Mouse (Mus musculus) megakaryocyte-erythroid progenitor cell, adult 5 weeks (primary cell): ENCODE results near the gene Col23a1. TPM values are rescaled to one million over a fixed set of nuclear protein-coding genes. Genes with fewer than 3 reads are reported as not detected.

Source experiments
- polyA plus RNA-seq: library from polyadenylated mRNA; stranded (reverse); fragments of >175 nt; gene quantifications from 2 replicates; pipeline ENCODE4 v1.2.3, GENCODE M21; 2012

Col23a1 gene
- 0.06 and 0.12 TPM in 2 replicates for polyA plus RNA-seq

GRCm38 (mm10) chr11:51289564-51290041, at the start of gene Col23a1:
Gene Col23a1 (plus strand): TSS chr11:51289920.

GRCm38 (mm10) chr11:51261680-51262219, 28.0 kb upstream of the Col23a1 start, which contains the start of gene Clk4:
Gene Clk4 (plus strand): TSS chr11:51261730.

GRCm38 (mm10) chr11:51262342-51263285, 27.1 kb upstream of the Col23a1 start, which contains the start of gene BC049762:
Gene BC049762 (minus strand): TSS chr11:51263046.

GRCm38 (mm10) chr11:51584431-51585248, 294.9 kb downstream of the Col23a1 start, which contains the start of gene Phykpl:
Gene Phykpl (plus strand): TSS chr11:51584757.

GRCm38 (mm10) chr11:51606447-51607095, 316.9 kb downstream of the Col23a1 start, which contains the start of gene Hnrnpab:
Gene Hnrnpab (minus strand): TSS chr11:51606847.

GRCm38 (mm10) chr11:51619409-51620060, 329.8 kb downstream of the Col23a1 start, which contains the start of gene Nhp2:
Gene Nhp2 (plus strand): TSS chr11:51619735.

Other genes starting within 250 kb of the Col23a1 start
- gene Olfr1375, start 241.8 kb upstream of the Col23a1 start, polyA plus RNA-seq: not detected in 2 replicates
- gene Zfp354a, start 230.7 kb upstream of the Col23a1 start, polyA plus RNA-seq: 0.01 TPM in 1 of 2 replicates, not detected in the other
- not detected in 2 replicates for gene Gm12569, start 69.4 kb upstream of the Col23a1 start, polyA plus RNA-seq
- 5.7 and 6.3 TPM in 2 replicates for gene Clk4, start 28.2 kb upstream of the Col23a1 start, polyA plus RNA-seq
- gene BC049762, start 26.9 kb upstream of the Col23a1 start, polyA plus RNA-seq: 0.12 and 0.30 TPM in 2 replicates